Mouse (Mus musculus) lung, postnatal 4 days (tissue): ENCODE measurements at regions not wholly inside any gene's neighbourhood (a gene's known extent, or its start where the extent isn't known, plus 50 kb on each side); places are given as distances from the start of the nearest gene placed in this dataset.

Experiments used
- DNase-seq, 2 experiments: peaks; one replicate each; pipeline ENCODE4 v3.0.0; 2021

- no peak for DNase-seq
Measured at GRCm38 (mm10) chr13:71874986-71875385, 88.5 kb downstream of the Irx1 start.

GRCm38 (mm10) chr13:71868763-71869162 is 94.8 kb downstream of the Irx1 start:
- DNase-seq = no peak

GRCm38 (mm10) chr13:71853426-71854025 is 110.0 kb downstream of the Irx1 start:
- DNase-seq = no peak

- DNase-seq = no peak
Measured at GRCm38 (mm10) chr13:71804032-71804958, 159.2 kb downstream of the Irx1 start.

- DNase-seq = no peak
Measured at GRCm38 (mm10) chr13:71798288-71798687, 165.2 kb downstream of the Irx1 start.

- peak in 1 of 2 experiments; percentile 21 for DNase-seq
Measured at GRCm38 (mm10) chr13:71784740-71785139, 178.8 kb downstream of the Irx1 start.

- no peak for DNase-seq
Measured at GRCm38 (mm10) chr13:71747003-71747965, 216.2 kb downstream of the Irx1 start.

DNA sequence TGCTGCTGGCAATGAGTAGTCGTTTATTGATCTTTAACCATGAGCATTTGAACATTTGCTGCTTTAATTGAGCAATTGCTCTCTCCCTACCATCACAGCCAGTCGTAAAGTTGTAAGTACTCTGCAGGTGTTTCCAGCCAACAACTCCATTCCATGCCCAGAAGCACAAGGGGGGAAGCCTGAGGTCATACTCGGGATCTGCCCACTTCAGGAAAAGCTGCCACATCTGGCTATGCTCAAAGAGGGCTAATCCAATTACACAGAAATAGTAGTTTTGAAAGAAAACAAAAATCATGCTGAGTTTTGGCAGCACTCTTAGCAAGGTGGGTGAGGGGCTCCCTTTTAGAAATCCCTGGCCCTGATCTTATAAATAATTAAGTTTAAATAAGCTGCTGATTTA is 217.0 kb downstream of the Irx1 start:
- DNase-seq = no peak

DNA sequence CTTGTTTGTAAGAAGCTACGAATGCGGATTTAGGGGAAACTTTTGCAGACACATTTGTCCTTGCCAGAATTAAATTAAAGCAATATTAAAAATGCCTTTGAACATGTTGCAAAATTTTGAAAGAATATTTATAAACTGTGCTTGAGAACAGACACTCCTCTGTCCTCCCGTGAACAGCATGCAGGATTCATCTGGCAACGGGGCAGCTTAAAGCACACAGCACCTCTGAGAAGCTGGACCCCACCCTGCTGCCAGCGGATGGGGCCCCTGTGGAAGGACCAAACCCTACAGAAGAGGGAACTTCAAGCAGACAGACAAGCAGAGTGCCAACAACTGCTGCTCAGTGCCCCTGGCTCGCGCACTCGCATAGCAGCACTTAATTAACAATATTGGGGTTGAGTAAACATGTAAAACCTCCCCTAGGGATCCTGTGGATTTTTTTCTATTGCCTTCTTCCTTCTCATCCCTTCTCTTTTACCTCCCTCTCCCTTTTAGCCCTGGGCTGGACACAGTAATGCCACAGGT is 226.6 kb downstream of the Irx1 start:
- peak; percentile 8 to 59 for DNase-seq

GRCm38 (mm10) chr13:71734261-71734660 is 229.3 kb downstream of the Irx1 start:
- peak; percentile 33 to 82 for DNase-seq

DNA sequence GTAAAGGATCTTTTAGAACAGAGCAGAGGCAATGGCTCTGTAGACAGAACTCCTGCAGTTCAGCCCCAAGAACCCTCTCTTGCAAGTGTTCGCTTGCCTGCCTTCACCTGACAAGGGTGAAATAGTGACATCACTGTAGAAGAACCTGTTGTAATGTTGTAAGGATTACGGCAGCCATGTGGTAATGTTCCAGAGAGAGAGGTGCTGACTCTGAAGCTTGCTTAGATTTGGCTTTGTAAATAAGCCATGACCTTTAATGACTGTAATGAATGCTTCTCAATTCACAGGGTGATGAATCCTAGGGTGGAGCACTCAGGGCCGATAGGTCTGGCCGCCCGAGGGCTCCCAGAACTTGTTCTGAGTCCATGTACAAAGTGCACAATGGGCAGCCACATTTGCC is 230.2 kb downstream of the Irx1 start:
- no peak for DNase-seq

- DNase-seq = no peak
Measured at GRCm38 (mm10) chr13:71732903-71733302, 230.6 kb downstream of the Irx1 start.

- DNase-seq = no peak
Measured at GRCm38 (mm10) chr13:71690069-71690817, 273.3 kb downstream of the Irx1 start.

DNA sequence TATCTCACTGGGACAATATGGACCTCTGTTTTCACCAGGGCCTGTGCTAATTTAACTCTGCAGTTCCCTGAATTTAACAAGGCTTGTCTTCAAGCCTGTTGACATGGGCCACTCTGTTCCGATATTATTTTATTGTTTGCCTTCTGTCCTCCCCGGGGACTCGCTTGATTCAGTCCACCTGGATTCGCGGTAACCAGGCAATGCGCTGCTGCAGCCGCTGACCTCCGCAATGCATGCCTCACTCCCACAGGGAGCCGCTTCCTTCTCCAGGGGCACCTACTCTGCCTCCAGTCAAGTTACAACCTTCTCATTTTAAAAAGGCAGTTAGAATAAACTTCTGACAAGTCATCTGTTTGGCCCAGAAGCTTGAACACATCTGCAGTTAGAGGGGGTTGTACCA is 274.3 kb downstream of the Irx1 start:
- no peak for DNase-seq

GRCm38 (mm10) chr13:71676081-71676624 is 287.4 kb downstream of the Irx1 start:
- DNase-seq = no peak

DNA sequence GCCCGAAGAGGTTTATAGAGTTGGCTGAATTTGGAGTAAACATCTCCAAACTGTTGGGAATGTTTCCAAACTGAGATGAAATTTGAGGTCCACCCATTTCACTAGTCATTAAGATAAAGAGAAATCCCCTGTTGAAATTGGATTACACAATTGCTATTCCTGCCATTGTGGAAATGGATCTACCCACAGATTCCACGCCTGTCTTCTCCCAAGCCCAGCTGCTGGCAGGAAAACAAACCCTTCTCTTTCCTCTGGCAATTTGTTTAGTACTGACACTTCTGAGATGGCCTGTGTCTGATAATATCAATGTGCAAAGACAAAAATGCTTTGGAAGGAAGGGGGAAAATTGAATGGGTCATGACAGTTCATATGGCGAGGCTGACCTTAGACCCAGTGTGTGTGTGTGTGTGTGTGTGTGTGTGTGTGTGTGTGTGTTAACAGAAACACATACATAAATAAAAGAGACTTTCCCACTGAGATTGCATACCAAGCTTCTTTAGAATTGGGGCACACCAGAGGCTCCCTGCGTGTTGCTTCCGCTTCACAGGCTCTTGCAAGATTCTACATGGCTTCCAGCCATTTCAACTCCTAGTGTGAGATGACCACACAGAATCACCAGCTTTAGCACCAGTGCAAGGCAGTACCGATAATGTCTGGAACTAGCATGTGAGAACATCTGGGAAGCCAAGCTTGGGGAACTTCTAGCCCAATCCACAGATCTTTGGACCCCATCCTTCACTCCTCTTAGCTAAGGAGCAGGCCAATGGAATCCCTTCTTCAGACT is 293.4 kb downstream of the Irx1 start:
- peak; percentile 15 to 51 for DNase-seq

GRCm38 (mm10) chr13:71668256-71668655 is 295.3 kb downstream of the Irx1 start:
- DNase-seq = no peak

DNA sequence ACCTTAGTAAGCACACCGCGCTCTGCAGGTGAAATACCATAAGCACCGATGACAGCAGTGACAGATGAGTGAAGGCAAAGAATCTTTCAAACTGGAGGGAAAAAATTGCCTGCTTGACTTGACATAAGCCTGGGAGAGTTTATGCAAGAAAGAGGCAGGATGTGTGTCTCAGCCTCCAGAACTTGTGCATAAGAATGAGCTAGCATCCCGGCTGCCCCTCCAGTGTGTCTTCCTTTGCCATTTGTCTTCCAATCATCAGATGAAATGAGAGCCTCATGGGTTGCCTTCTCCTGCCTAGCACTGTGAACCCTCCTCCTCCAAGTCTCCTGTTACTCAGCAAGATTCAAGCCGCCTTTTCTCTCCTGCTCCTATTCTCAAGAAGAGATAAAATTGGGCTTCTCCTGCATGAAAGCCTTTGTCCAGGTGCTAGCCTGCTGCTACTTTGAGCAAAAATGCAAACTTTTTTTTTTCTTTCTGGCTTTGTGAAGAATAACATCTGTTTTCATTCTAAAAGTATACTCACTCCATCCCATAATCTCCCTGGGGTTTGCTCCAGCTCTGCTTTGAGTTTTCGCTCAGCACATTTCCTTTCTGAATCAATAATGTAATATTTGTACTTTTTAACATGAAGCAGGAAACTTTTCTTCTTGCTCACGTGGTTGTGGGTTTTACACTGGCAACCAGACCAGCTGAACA is 298.2 kb downstream of the Irx1 start:
- no peak for DNase-seq

DNA sequence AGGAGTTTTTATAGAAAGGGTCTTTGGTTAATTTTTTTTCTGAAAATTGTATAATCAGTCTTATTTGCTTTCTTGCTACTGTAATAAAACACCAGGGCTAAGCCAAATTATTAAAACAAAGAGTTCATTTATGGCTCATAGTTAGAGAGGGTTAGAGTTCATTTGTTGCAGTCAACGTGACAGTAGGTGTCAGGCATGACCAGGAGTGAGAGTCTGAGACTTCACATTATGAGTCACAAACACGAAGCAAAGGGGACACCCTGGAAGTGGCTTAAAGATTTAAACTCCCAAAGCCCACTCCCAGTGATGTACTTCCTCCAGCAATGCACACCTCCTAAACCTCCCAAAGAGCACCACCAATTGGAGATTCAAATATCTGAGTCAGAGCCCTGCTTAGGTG is 305.6 kb downstream of the Irx1 start:
- DNase-seq = no peak

GRCm38 (mm10) chr13:71653939-71654467 is 309.5 kb downstream of the Irx1 start:
- no peak for DNase-seq
